Mouse (Mus musculus) cortical plate, adult 2 months (tissue): ENCODE measurements around the gene Idh3g.

Experiments
- CTCF ChIP-seq: fragments of 200-500 bp; IDR thresholded peaks from 2 replicates; pipeline ENCODE4 v1.5.1; 2011; ENCODE audit warnings: mild to moderate bottlenecking, control low read depth, low read length; ENCODE audit not compliant: insufficient read depth; ENCODE audit errors: extremely low read depth
- POLR2A ChIP-seq: fragments of 200-500 bp; IDR thresholded peaks from 2 replicates; pipeline ENCODE4 v1.6.1; 2011; ENCODE audit warnings: mild to moderate bottlenecking, low read length, control low read depth; ENCODE audit not compliant: insufficient read depth; ENCODE audit errors: extremely low read depth

GRCm38 (mm10) chrX:73767267-73767666 is 19.4 kb downstream of the Idh3g start:
- TF ChIP-seq CTCF (peak; percentile 42), POLR2A (no peak)
